23 mouse cellular contexts compared by ENCODE assay signal in the genomic region with DNA sequence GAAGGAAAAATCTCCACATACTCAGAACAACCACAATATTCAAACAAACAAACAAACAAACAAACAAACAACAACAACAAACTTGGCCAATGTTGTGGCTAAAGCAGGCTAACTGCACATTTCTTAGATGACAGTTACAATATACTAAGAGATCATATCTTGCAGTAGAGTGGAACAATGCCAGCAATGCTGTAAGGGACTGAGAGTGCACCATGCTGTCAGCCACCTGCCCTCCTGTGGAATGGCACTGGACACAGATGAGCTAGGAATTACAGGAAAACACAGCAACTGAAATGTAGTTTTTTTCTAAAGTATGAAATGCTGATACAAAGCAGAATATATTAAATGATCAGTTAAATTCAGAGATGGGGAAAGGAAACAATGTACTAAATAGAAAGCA. TPM values are rescaled to one million over a fixed set of nuclear protein-coding genes. Genes with fewer than 3 reads are reported as not detected.
"Had no signal": no experiment of that assay in that cellular context is flagged by ENCODE, and none has a peak within 500 bp of the region (broad histone marks: within the 10 kb centered on the region; RNA-seq: fewer than 3 reads in every experiment).

No protein-coding gene starts in this region.

- H3K27ac ChIP-seq: left cerebral cortex, adult 2 months; limb, embryonic 15.5 days; liver, embryonic 12.5 days; midbrain, embryonic 10.5 days; neural tube, embryonic 15.5 days had no signal

- H3K4me3 ChIP-seq: left cerebral cortex, adult 2 months; limb, embryonic 15.5 days; liver, embryonic 12.5 days; midbrain, embryonic 10.5 days; myocyte; neural tube, embryonic 15.5 days had no signal

- H3K27me3 ChIP-seq: limb, embryonic 15.5 days; liver, embryonic 12.5 days; neural tube, embryonic 15.5 days had no signal

- H3K9me3 ChIP-seq: limb, embryonic 15.5 days; liver, embryonic 12.5 days; neural tube, embryonic 15.5 days had no signal

- H3K4me2 ChIP-seq: limb, embryonic 15.5 days; liver, embryonic 12.5 days; lung, embryonic 14.5 days; neural tube, embryonic 15.5 days had no signal

- H3K9ac ChIP-seq: limb, embryonic 15.5 days; liver, embryonic 12.5 days; lung, embryonic 14.5 days; neural tube, embryonic 15.5 days had no signal

- DNase-seq: kidney, postnatal 14 days; lung, embryonic 14.5 days; lung, postnatal 10 days; lung, postnatal 4 days; midbrain, embryonic 14.5 days; spleen, adult 18-20 months; thymus, adult 18-20 months; thymus, postnatal 25 days had no signal

- ATAC-seq: liver, embryonic 12.5 days had no signal

- H3K4me1 ChIP-seq: limb, embryonic 15.5 days; liver, embryonic 12.5 days; midbrain, embryonic 10.5 days; neural tube, embryonic 15.5 days had no signal

RNA-seq across cellular contexts. Expression of a gene that starts 27.2 kb away (rescaled TPM):
- total RNA-seq: layer of hippocampus, postnatal 25 days; left cerebral cortex, adult 2 months; left cerebral cortex, postnatal 14 days; megakaryocyte, adult 5-6 weeks had no signal
- polyA plus RNA-seq: large intestine, adult 2 months; limb, embryonic 11.5 days; limb, embryonic 15.5 days; liver, embryonic 12.5 days; liver, embryonic 16.5 days; lung, embryonic 14.5 days; midbrain, embryonic 10.5 days; midbrain, embryonic 14.5 days; myocyte; neural tube, embryonic 11.5 days; neural tube, embryonic 15.5 days; stomach, embryonic 14.5 days; urinary bladder, adult 2 months had no signal

RNA-seq across cellular contexts. Expression of a gene that starts 38.1 kb away (rescaled TPM):
- total RNA-seq: layer of hippocampus, postnatal 25 days; left cerebral cortex, adult 2 months; left cerebral cortex, postnatal 14 days; megakaryocyte, adult 5-6 weeks had no signal
- polyA plus RNA-seq: large intestine, adult 2 months; limb, embryonic 11.5 days; limb, embryonic 15.5 days; liver, embryonic 12.5 days; liver, embryonic 16.5 days; lung, embryonic 14.5 days; midbrain, embryonic 10.5 days; midbrain, embryonic 14.5 days; myocyte; neural tube, embryonic 11.5 days; neural tube, embryonic 15.5 days; stomach, embryonic 14.5 days; urinary bladder, adult 2 months had no signal
